Mouse (Mus musculus) embryonic facial prominence, embryonic 11.5 days (tissue): ENCODE measurements at regions not wholly inside any gene's neighbourhood (a gene's known extent, or its start where the extent isn't known, plus 50 kb on each side); places are given as distances from the start of the nearest gene placed in this dataset.

Source experiments
- ATAC-seq: fragments of 200-750 bp; cut with Nextera tagmentation; replicated peaks from 2 replicates; pipeline ENCODE4 v1.8.0; 2017; ENCODE audit warnings: low read depth; ENCODE audit not compliant: insufficient number of reproducible peaks, low FRiP score, low TSS enrichment
- DNase-seq: peaks from one replicate; pipeline ENCODE4 v3.0.0-alpha.2; 2015; ENCODE audit warnings: low spot score
- H3K27ac ChIP-seq: fragments of 300-500 bp; sonication (generic); replicated peaks from 2 replicates; pipeline ENCODE4 v1.5.1; 2014; ENCODE audit warnings: mild to moderate bottlenecking, low read depth, low read length, control low read depth
- H3K27me3 ChIP-seq: fragments of 300-500 bp; sonication (generic); 2 replicates; pipeline ENCODE4 v1.6.1; 2014; ENCODE audit warnings: mild to moderate bottlenecking, low read length, moderate library complexity, mixed read lengths; ENCODE audit not compliant: control insufficient read depth, insufficient read depth
- H3K36me3 ChIP-seq: fragments of 300-500 bp; sonication (generic); replicated peaks from 2 replicates; pipeline ENCODE4 v1.6.1; 2014; ENCODE audit warnings: low read depth, mild to moderate bottlenecking, low read length, moderate library complexity, mixed read lengths; ENCODE audit not compliant: control insufficient read depth, insufficient read depth
- H3K4me1 ChIP-seq: fragments of 300-500 bp; sonication (generic); 2 replicates; pipeline ENCODE4 v1.6.1; 2014; ENCODE audit warnings: low read length, mixed read lengths; ENCODE audit not compliant: control insufficient read depth, insufficient read depth
- H3K4me2 ChIP-seq: fragments of 300-500 bp; sonication (generic); 2 replicates; pipeline ENCODE4 v1.6.1; 2014; ENCODE audit warnings: low read depth, mild to moderate bottlenecking, control low read depth, low read length, moderate library complexity
- H3K4me3 ChIP-seq: fragments of 300-500 bp; sonication (generic); 2 replicates; pipeline ENCODE4 v1.5.1; 2014; ENCODE audit warnings: low read depth, low read length, control low read depth
- H3K9ac ChIP-seq: fragments of 300-500 bp; sonication (generic); replicated peaks from 2 replicates; pipeline ENCODE4 v1.6.1; 2014; ENCODE audit warnings: mild to moderate bottlenecking, control low read depth, low read length
- H3K9me3 ChIP-seq: fragments of 300-500 bp; sonication (generic); replicated peaks from 2 replicates; pipeline ENCODE4 v1.6.1; 2016; ENCODE audit warnings: mild to moderate bottlenecking, low read length, inconsistent platforms, mixed read lengths; ENCODE audit not compliant: control insufficient read depth
- WGBS: fragments of 180-500 bp; shearing (Covaris S2); extraction: QIAGEN DNeasy Blood & Tissue Kit; methylation state at CpG from one replicate; pipeline ENCODE4 v1.1.7; 2014; 5-methylcytosine and 5-hydroxymethylcytosine counted together

DNA sequence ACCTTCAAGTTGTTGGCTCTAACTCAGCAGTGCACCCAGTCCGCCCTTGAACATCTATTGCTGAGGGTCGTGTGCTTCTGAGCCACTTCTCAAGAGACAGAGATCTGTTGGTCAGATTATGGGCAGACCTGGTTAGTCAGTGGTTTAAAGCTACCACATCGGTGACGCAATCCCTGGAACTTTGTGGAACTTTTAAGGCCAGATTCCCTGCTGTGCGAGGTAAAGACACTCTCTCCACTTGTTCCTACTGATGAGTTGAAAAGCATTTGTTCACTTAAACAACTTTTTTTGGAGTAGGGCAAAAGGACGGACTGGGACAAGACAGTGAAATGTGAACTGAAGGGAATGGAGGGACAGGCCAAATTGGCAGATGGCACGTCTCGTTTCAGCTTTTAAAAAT, 61.9 kb upstream of the Dab2 start:
- no peaks in the 10 kb centered on the region for H3K36me3 ChIP-seq
- H3K4me2 ChIP-seq = no peak overlapping the region
- 54% methylated on average over 8 of the region's 8 CpGs for WGBS
- H3K9me3 ChIP-seq = no peaks in the 10 kb centered on the region
- H3K9ac ChIP-seq = no peak overlapping the region
- no peaks in the 10 kb centered on the region for H3K4me1 ChIP-seq
- no peak overlapping the region for H3K27ac ChIP-seq
- H3K4me3 ChIP-seq = no peak overlapping the region
- ATAC-seq (no peak; the same call in 1 of the 2 replicates), DNase-seq (no peak)
- H3K27me3 ChIP-seq = no peaks in the 10 kb centered on the region

DNA sequence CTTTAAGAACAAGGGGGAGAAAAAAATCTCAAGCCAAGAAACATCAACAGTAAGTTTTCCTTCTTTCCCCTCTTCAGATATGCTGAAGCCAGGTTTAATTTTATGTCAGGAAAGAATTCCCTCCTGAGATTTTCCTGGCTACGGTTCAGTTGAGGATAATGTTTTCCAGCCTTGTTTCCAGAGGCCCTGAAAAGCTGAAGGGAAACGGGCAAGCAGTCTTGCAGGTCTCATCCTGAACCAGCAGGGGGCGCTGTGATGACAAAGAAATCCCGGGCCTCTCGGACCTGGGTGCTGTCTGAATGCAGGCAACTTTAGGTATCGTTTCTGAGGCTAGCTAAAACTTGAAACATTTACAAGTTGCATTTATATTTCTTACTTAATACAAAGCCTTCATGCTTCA, 61.5 kb upstream of the Dab2 start:
- DNase-seq (peak; percentile 94), ATAC-seq (0 out of 2 replicates have a peak, but pooled peaks have one; percentile 44)
- Histone ChIP-seq H3K4me2 (no peak overlapping the region), H3K4me3 (no peak overlapping the region), H3K9ac (no peak overlapping the region), H3K27ac (no peak overlapping the region), H3K9me3 (no peaks in the 10 kb centered on the region), H3K4me1 (no peaks in the 10 kb centered on the region), H3K36me3 (no peaks in the 10 kb centered on the region), H3K27me3 (no peaks in the 10 kb centered on the region)
- WGBS = 6% methylated on average over 6 of the region's 6 CpGs

DNA sequence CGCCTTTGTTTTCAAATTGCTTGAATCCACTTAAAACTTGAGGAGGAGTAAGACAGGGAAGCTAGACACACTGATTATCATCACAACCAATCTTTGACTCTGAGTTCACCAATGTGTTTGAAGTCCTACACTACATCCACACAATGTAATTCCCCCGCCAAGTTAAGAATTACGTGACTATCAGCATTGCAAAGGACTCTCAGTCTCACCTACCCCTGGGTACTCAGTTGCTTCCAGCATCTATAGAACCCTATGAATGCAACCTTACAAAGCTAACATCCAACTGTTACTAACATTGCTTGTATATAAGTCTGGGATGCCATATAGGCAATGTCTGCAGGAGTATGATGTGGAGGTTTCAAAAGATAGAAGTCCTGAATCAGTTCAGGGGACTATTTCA, 60.8 kb upstream of the Dab2 start:
- no peak for ATAC-seq
- 88% methylated on average over 3 of the region's 3 CpGs for WGBS
- Histone ChIP-seq H3K4me1 (no peaks in the 10 kb centered on the region), H3K9ac (no peak overlapping the region), H3K9me3 (no peaks in the 10 kb centered on the region), H3K27me3 (no peaks in the 10 kb centered on the region), H3K36me3 (no peaks in the 10 kb centered on the region), H3K27ac (no peak overlapping the region), H3K4me3 (no peak overlapping the region), H3K4me2 (no peak overlapping the region)
- no peak for DNase-seq

DNA sequence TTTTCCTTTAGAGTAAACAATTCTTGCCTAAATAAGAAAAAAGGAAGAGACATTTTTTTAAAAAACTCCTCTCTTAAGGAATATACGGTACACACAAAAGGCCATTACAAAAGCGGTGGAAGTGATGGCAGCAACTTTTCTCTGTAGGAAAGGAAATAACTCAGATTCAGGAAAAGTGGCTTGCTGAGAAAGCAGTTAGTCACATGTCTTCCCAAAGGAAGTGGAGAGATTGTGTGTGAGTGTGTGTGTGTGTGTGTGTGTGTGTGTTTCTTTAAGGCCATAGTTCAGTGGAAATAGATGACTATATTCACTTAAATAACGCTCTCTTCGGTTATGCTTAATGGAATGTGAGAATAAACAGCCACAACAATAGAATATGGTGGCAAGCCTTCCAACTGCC, 57.5 kb upstream of the Dab2 start:
- Histone ChIP-seq H3K27me3 (no peaks in the 10 kb centered on the region), H3K4me2 (no peak overlapping the region), H3K9ac (no peak overlapping the region), H3K4me1 (no peaks in the 10 kb centered on the region), H3K4me3 (no peak overlapping the region), H3K9me3 (no peaks in the 10 kb centered on the region), H3K36me3 (no peaks in the 10 kb centered on the region), H3K27ac (no peak overlapping the region)
- ATAC-seq (no peak), DNase-seq (no peak)
- 79% methylated on average over 4 of the region's 4 CpGs for WGBS

DNA sequence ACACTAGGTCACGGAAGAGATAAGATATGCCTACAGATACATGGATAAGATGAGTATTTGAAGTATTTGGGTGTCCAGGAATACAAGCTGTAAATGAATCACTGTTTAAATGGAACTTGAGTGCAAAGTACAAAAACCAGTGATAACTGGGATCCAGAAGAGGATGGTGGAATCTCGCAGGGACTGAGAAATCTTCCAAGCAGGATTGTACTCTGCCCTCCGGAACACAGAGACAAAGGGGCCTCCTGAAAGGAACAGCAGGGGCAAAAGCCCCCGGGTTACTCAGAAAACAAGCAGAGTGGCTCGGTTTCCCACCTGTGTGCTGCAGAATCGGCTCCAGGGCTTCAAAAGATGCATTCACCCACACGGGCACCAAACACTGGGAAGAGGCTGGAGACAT, 55.2 kb upstream of the Dab2 start:
- H3K4me2 ChIP-seq = no peak overlapping the region
- WGBS = 32% methylated on average over 7 of the region's 7 CpGs
- H3K27ac ChIP-seq = no peak overlapping the region
- H3K4me1 ChIP-seq = no peaks in the 10 kb centered on the region
- DNase-seq (no peak), ATAC-seq (no peak)
- H3K36me3 ChIP-seq = no peaks in the 10 kb centered on the region
- H3K9ac ChIP-seq = no peak overlapping the region
- H3K27me3 ChIP-seq = no peaks in the 10 kb centered on the region
- H3K9me3 ChIP-seq = no peaks in the 10 kb centered on the region
- H3K4me3 ChIP-seq = no peak overlapping the region

DNA sequence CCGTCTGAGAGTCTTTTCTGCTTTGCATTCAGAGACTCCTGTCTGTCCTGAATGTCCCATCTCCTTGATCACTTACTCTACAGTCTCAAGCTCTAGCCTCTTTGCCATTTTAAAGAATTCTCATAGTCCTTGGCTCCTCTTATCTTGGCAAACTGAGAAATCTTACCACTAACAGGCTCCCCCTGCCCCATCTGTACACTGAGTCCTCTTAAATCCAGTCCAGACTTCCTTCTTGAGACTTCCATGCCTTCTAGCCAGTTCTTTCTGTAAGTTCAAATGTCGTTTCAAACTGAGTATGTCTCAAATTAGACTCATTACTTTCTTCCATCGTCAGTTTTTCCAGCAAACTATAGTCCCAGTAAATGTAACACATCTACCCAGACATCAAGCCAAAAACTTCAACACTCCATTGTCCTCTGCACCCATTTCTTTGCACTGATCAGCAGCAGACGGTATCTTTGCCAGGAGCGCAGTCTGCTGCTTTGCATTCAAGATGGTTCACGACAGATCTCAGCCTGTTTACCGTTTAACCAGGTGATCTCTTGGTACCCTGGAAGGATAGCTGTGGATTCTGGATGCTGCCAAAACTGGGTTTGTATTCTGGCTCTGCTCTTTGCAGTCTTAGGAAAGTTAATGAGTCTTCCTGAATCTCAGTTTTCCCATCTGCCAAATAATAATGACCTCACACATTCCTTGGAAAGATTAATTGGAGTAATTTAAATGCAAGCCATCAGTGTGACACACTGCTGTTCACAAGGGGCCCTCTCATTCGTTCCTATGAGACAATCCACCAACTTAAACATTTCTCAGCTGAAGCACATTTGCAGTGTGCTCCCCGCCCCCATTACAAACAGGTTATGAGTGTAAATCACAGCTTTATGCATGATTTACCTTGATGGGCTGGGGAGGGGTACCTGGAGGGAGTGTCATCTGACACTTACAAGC, 53.4 kb upstream of the Dab2 start:
- Histone ChIP-seq H3K27ac (no peak overlapping the region), H3K36me3 (no peaks in the 10 kb centered on the region), H3K4me2 (no peak overlapping the region), H3K4me1 (no peaks in the 10 kb centered on the region), H3K4me3 (no peak overlapping the region), H3K9ac (no peak overlapping the region), H3K27me3 (no peaks in the 10 kb centered on the region), H3K9me3 (no peaks in the 10 kb centered on the region)
- DNase-seq (no peak), ATAC-seq (no peak)
- 69% methylated on average over 9 of the region's 9 CpGs for WGBS

DNA sequence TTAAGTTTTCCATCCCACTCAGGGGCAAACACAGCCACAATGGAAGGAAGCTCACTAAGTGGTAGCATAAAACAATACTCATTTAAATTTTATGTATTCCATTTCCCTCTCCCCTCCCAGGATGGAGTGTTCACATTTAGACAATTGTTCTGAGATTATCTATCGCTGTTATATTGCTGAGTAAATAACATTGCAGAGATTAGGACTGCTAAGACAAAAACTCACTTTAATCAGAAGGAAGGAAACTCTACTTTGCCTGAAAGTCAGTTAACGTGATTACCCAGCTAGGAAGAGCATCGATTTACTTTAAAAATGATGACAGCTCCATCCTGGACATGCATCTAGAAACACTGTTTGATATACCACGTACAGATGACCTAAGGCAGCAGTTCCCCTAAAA, 51.1 kb upstream of the Dab2 start:
- Histone ChIP-seq H3K9me3 (no peaks in the 10 kb centered on the region), H3K36me3 (no peaks in the 10 kb centered on the region), H3K4me3 (no peak overlapping the region), H3K4me2 (no peak overlapping the region), H3K27ac (no peak overlapping the region), H3K4me1 (no peaks in the 10 kb centered on the region), H3K9ac (no peak overlapping the region), H3K27me3 (no peaks in the 10 kb centered on the region)
- 85% methylated on average over 4 of the region's 4 CpGs for WGBS
- no peak for ATAC-seq
- no peak for DNase-seq
